Mouse (Mus musculus) embryonic fibroblast, embryonic 13.5 days (primary cell): ENCODE data around the gene Dennd6b.

Experiments
- CTCF ChIP-seq: IDR thresholded peaks from 2 replicates; pipeline ENCODE4 v1.5.1; 2011; ENCODE audit warnings: mild to moderate bottlenecking, control low read depth, low read length, moderate library complexity, borderline replicate concordance; ENCODE audit not compliant: insufficient read depth
- POLR2A ChIP-seq: IDR thresholded peaks from 2 replicates; pipeline ENCODE4 v1.6.1; 2011; ENCODE audit warnings: low read depth, mild to moderate bottlenecking, control low read depth, low read length, moderate library complexity

GRCm38 (mm10) chr15:89147895-89148294, 48.4 kb downstream of the Dennd6b start:
- TF ChIP-seq POLR2A (no peak), CTCF (no peak)
